Mouse (Mus musculus) left cerebral cortex, postnatal 10 days (tissue): Measurements from ENCODE around the gene Tfpt. TPM values are rescaled to one million over a fixed set of nuclear protein-coding genes. Genes with fewer than 3 reads are reported as not detected.
A peak's percentile ranks its signal among the peaks of the same experiment; 100 is the strongest.

Experiments used
- DNase-seq, 2 experiments: peaks; one replicate each; pipeline ENCODE4 v3.0.0; 2021 to 2022; ENCODE audit warnings: low spot score in 2 of 2, mixed read lengths in 1 of 2; ENCODE audit errors: extremely low spot score in 1 of 2
- intact Hi-C: fragments of 180-260 bp; cut with DNase I; formaldehyde crosslinking; loops from one replicate; pipeline ENCODE4 v1.15.1; 2025
- total RNA-seq, 2 experiments: library from RNA; stranded (reverse); gene quantifications; 2 replicates each; pipeline ENCODE4 v1.2.3; 2021

Tfpt gene
- total RNA-seq: 10 to 100 TPM; 34.5 to 37.9 TPM

GRCm38 (mm10) chr7:3629543-3630477 is at the start of gene Tfpt, which contains the start of gene Prpf31:
Tfpt (minus strand) TSS chr7:3629929.
Prpf31 (plus strand) TSS chr7:3629985.
- peak; percentile 93 to 94 for DNase-seq
- intact Hi-C loops: no loop called here

- intact Hi-C loops: loop anchor here (5.0 kb wide), 1 partner anchor 795 kb away; no protein-coding TSS in a partner anchor
- DNase-seq: no peak
Observed at GRCm38 (mm10) chr7:3677342-3677741, 47.6 kb upstream of the Tfpt start, which contains the start of gene Tmc4. Tmc4 (minus strand) TSS chr7:3677553.

DNA sequence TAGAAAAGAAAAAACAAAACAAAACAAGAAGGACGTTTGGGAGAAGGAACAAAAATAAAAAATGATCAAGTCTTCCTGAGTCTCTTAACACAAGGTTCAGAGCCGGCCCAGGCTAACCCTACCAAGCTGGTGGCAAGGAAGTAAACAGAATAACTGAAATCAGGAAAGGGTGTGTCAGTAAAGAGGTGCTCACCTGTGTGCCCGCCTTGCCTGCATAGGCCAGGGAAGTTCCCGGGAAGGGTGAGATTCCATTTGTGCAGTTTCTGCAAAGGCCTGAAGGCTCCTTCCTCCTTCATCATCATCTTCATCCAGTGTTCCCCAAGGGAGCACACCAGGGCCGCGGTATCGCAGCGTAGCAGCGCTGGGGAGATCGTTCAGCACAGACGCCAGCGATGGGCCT is 46.6 kb upstream of the Tfpt start:
- DNase-seq: no peak
- intact Hi-C loops: loop anchor here (5.0 kb wide), 1 partner anchor 796 kb away; no protein-coding TSS in a partner anchor

- no peak for DNase-seq
- intact Hi-C loops: loop anchor here (5.0 kb wide), 1 partner anchor 797 kb away; no protein-coding TSS in a partner anchor
Observed at GRCm38 (mm10) chr7:3675228-3675548, 45.5 kb upstream of the Tfpt start.

DNA sequence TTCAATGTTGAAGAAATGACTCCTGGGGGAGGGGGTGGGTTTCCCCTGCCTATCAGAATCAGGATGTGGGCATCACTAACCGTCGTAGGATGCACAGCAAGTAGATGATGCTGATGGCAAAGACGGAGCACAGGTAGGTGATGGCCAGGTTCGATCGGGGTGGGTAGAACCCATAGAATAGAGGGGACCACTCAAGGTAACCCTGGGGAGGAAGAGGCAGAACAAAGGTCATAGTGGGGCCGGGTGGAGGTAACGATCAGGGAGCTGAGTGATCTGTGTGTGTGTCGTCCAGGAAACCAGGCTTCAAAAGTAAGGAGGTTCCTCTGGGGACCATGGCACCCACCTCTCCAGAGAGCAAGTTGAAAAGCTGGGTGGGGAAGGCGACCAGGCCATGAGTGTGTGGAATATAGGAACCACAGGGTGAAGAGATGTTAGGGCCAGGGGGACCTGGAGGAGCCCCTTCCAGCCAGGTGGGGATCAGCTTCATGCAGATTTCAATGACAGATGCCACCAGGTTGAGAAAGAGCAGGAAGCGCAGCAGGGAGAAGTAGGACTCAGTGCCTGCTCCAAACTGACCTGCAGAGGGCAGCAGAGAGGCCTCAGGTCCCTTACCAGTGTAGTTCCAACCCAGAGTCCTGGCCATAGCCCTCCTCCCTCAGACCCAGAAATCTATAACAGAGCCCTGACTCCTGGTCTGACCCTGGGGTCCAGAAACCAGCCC is 44.9 kb upstream of the Tfpt start:
- peak; percentile 71 to 90 for DNase-seq
- intact Hi-C loops: loop anchor here (5.0 kb wide), 1 partner anchor 798 kb away; no protein-coding TSS in a partner anchor

- intact Hi-C loops: no loop called here
- no peak for DNase-seq
Observed at GRCm38 (mm10) chr7:3666921-3667391, 37.2 kb upstream of the Tfpt start.

DNA sequence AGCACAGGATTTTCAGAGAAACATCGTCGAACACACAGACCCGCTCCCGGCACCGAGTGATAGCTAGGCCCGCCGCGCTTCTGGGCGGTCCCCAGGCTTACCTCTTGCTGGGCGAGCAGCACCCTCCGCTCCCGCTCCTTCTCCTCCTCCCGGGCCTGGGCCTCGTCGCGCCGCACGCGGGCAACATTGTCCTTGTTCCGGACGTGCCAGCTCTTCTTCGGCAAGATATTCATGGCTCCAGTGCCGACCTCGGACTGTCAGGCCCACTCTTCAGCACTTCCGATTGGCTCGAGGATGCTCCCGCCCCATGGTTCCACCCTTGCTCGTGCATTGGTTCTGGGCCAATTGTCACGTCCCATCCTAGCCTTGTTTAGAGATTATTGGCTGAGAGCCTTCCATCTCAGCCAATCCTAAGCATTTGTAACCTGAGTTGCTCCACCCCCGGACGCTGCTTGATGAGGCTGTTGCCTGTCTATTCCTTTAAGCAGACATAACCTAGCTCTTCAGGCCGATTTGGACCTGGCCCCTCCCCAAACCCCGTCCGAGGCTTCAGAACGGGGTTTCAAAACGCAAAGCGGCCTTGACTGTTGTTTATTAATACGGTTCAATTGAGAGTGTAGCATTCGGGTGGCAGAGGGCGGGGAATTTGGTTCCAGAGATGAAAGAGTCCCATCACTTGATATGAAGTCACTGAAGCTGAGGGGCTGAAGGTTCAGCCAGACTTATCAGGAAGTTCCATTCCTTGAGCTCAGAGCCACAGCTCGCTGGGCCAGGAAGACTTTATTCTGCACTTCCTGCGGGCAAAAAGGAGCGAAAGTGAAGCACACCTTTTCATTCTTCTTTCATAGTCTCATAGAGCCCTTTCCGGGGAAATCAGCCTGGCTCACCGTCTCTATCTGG is 35.7 kb upstream of the Tfpt start, which contains the start of gene Leng1:
Leng1 (minus strand) TSS at position 626 of the 900 bp plus-strand sequence.
- peak; percentile 97 to 98 for DNase-seq
- intact Hi-C loops: no loop called here

DNA sequence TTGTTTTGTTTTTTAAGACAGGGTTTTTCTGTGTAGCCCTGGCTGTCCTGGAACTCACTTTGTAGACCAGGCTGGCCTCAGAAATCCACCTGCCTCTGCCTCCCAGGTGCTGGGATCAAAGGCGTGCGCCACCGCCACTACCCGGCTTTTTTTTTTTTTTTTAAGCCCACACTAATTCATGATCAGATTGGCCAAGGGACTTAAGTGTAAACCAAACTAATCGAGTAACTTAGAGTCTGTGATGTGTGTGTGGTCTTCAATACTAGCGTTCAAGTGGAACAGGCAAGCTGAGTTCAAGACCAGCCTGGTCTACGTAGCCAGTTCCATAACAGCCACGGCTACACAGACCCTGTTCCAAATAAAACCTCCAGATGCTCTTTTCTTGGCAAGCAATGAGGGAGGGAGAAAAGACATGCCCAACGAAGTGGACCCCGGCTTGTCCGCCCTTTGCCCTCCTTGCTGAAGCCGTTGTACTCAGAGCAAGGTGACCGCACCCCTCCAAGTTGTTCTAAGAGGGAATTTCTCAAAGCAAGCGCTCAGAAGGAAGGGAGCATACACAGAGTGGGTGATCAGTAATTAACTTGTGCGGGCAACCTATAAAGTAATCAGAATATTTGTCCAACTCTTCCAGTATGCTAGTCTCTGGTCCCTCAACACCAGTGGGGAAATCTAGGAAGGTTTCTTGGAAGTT is 34.9 kb upstream of the Tfpt start:
- no peak for DNase-seq
- intact Hi-C loops: no loop called here

GRCm38 (mm10) chr7:3658578-3658977 is 28.8 kb upstream of the Tfpt start:
- no peak for DNase-seq
- intact Hi-C loops: no loop called here

GRCm38 (mm10) chr7:3656966-3657365 is 27.2 kb upstream of the Tfpt start:
- DNase-seq: no peak
- intact Hi-C loops: no loop called here

GRCm38 (mm10) chr7:3646641-3647040 is 16.9 kb upstream of the Tfpt start:
- no peak for DNase-seq

GRCm38 (mm10) chr7:3646188-3646587 is 16.5 kb upstream of the Tfpt start:
- no peak for DNase-seq
- intact Hi-C loops: no loop called here

More at GRCm38 (mm10) chr7:3646641-3647040, 16.9 kb upstream of the Tfpt start:
- intact Hi-C loops: no loop called here

GRCm38 (mm10) chr7:3645488-3646025 is 15.8 kb upstream of the Tfpt start:
- intact Hi-C loops: no loop called here
- no peak for DNase-seq

- intact Hi-C loops: no loop called here
- peak; percentile 99 for DNase-seq
Observed at GRCm38 (mm10) chr7:3644672-3645487, 15.2 kb upstream of the Tfpt start, which contains the start of gene Cnot3. Cnot3 (plus strand) TSS chr7:3645268.

- intact Hi-C loops: no loop called here
- DNase-seq: peak in 1 of 2 experiments; percentile 91
Observed at GRCm38 (mm10) chr7:3644348-3644671, 14.6 kb upstream of the Tfpt start.

DNA sequence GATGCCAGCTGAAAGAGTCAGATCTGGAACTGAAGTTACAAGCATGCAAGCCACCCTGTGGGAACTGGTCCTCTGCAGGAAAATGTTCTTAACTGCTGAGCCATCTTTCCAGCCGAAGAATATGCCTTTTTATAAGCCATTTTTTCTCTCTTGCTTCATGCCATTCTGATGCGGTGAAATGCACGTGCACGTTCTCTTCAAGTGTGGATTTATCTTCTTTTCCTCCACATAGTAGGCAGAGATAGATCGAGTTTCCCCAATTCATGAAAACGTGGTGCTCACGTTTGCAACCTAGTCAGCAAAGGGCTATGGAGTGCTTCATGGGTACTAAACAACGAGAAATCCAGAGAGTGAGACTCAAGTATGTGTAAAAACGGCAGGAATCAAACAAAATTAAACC is 14.1 kb upstream of the Tfpt start:
- intact Hi-C loops: no loop called here

GRCm38 (mm10) chr7:3643412-3643811 is 13.7 kb upstream of the Tfpt start:
- intact Hi-C loops: no loop called here
- no peak for DNase-seq

More for the DNA sequence above, 14.1 kb upstream of the Tfpt start:
- no peak for DNase-seq
